Mouse (Mus musculus) C2C12 (cell line): ENCODE results near the gene Spsb3. TPM values are rescaled to one million over a fixed set of nuclear protein-coding genes. Genes with fewer than 3 reads are reported as not detected.

Experiments used
- H3K27me3 ChIP-seq: one replicate; pipeline ENCODE4 v1.6.1; 2011; ENCODE audit not compliant: control insufficient read depth, insufficient read depth, insufficient read length
- H3K36me3 ChIP-seq: one replicate; pipeline ENCODE4 v1.6.1; 2011; ENCODE audit not compliant: control insufficient read depth, insufficient read depth
- H3K4me3 ChIP-seq: one replicate; pipeline ENCODE4 v1.5.1; 2011; ENCODE audit warnings: mild to moderate bottlenecking, control low read depth; ENCODE audit not compliant: poor library complexity, insufficient read depth, severe bottlenecking
- H3K79me2 ChIP-seq: one replicate; pipeline ENCODE4 v1.6.1; 2011; ENCODE audit not compliant: control insufficient read depth, insufficient read depth
- H3K79me3 ChIP-seq: one replicate; pipeline ENCODE4 v1.6.1; 2011; ENCODE audit warnings: low read depth, control low read depth
- H3ac ChIP-seq: one replicate; pipeline ENCODE3; 2011; ENCODE audit warnings: low read depth; ENCODE audit not compliant: control insufficient read depth, insufficient read length
- CEBPB ChIP-seq: IDR thresholded peaks from one replicate; pipeline ENCODE4 v1.6.1; 2011; ENCODE audit warnings: low read depth, mild to moderate bottlenecking, control low read depth, moderate library complexity
- CTCF ChIP-seq: IDR thresholded peaks from one replicate; pipeline ENCODE4 v1.5.1; 2011; ENCODE audit not compliant: control insufficient read depth, insufficient read depth, insufficient read length
- FOSL1 ChIP-seq: IDR thresholded peaks from one replicate; pipeline ENCODE4 v1.8.0; 2011; ENCODE audit warnings: mild to moderate bottlenecking, low read length; ENCODE audit not compliant: poor library complexity, insufficient read depth, severe bottlenecking
- MAX ChIP-seq: IDR thresholded peaks from one replicate; pipeline ENCODE4 v1.6.1; 2011; ENCODE audit warnings: mild to moderate bottlenecking, control low read depth
- MYOD1 ChIP-seq: IDR thresholded peaks from one replicate; pipeline ENCODE4 v1.6.1; 2011; ENCODE audit warnings: low read depth; ENCODE audit not compliant: control insufficient read depth, insufficient read length
- MYOG ChIP-seq: IDR thresholded peaks from one replicate; pipeline ENCODE4 v1.6.1; 2011; ENCODE audit not compliant: control insufficient read depth, insufficient read length; ENCODE audit errors: extremely low read depth
- USF1 ChIP-seq: IDR thresholded peaks from one replicate; pipeline ENCODE4 v1.6.1; 2011; ENCODE audit warnings: low read depth, mild to moderate bottlenecking, control low read depth, moderate library complexity
- polyA plus RNA-seq: library from polyadenylated mRNA; unstranded; fragments of >200 nt; fragmentation: generic; extraction: Trizol; gene quantifications from one replicate; pipeline ENCODE4 v1.2.1, GENCODE M21; 2012; ENCODE audit warnings: missing spikeins

Spsb3 gene
- polyA plus RNA-seq, 1 experiment: 37.0 TPM

DNA sequence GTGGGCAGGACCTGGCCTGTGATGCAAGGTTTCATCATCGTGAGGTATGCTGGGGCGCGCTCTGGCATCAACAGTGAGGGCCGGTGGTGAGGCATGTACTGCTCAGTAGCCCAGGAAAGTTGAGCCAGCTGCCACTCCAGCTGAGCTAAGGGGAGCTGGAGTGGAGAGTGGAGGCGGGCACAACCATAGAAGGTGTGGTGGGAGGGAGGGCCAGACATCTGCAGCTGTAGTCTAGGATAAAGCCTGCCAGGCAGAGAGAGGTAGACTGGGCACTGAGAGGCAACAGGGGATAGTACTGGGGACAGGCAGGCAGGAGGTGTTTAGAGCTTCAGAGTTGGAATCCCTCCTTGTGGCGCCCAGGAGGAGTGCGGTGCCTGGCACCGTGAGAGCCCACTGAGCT, 26.4 kb upstream of the Spsb3 start:
- no peaks in the 10 kb centered on the region for H3K79me3 ChIP-seq
- no peaks in the 10 kb centered on the region for H3K27me3 ChIP-seq
- H3K36me3 ChIP-seq: no peaks in the 10 kb centered on the region
- no peak for TF ChIP-seq MAX
- TF ChIP-seq MYOD1: no peak
- no peak for TF ChIP-seq CEBPB
- TF ChIP-seq FOSL1: no peak
- no peak for TF ChIP-seq USF1
- no peak for TF ChIP-seq MYOG
- no peak for TF ChIP-seq CTCF
- H3K4me3 ChIP-seq: no peak overlapping the region
- no peaks in the 10 kb centered on the region for H3K79me2 ChIP-seq
- H3ac ChIP-seq: no peak overlapping the region

DNA sequence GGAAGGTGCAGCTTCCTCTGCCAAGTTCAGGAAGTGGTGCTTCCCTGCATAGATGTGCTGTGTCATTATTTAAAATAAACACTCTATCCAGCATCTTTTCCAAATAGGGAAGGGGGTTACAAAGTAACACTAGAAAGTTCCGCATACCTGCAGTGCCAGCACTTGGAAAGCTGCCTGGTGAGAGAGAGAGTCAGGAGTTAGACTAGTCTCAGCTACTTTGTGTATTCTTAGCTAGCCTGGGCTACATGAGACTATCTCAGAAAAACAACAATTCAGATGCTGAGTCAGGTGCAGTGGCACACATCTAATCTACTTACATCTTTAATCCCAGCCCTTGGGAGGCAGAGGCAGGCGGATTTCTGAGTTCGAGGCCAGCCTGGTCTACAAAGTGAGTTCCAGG, 24.7 kb upstream of the Spsb3 start:
- Histone ChIP-seq H3K27me3 (no peaks in the 10 kb centered on the region), H3K36me3 (no peaks in the 10 kb centered on the region), H3K79me2 (no peaks in the 10 kb centered on the region), H3ac (no peak overlapping the region), H3K4me3 (no peak overlapping the region), H3K79me3 (no peaks in the 10 kb centered on the region)
- TF ChIP-seq MYOD1 (no peak), MAX (no peak), MYOG (no peak), CEBPB (no peak), FOSL1 (no peak), USF1 (no peak), CTCF (no peak)

DNA sequence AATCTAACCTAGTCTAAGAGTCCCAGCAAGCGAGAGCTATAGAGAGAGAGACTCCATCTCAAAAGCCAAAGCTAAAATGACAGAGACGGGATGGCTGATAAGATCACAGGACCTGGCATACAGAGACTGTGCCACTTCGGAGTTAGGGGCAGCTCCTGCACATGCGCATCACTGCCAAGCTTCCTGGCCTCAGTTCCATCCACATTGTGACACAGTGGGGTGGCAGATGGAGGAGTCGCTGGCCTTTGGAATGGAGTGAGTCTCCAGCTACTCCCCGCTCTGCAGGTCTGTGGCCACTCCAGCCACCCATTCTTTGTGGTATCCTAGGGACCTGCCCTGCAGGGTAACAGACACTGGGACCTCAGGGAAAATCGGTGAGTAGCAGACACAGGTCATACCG, 20.7 kb upstream of the Spsb3 start, which contains the start of gene Igfals:
Gene Igfals (plus strand): TSS at position 222 of the 400 bp plus-strand sequence.
- Histone ChIP-seq H3K79me3 (no peaks in the 10 kb centered on the region), H3K79me2 (no peaks in the 10 kb centered on the region), H3K4me3 (no peak within 1 kb of the TSS), H3ac (no peak within 1 kb of the TSS), H3K36me3 (no peaks in the 10 kb centered on the region), H3K27me3 (no peaks in the 10 kb centered on the region)
- no peak for TF ChIP-seq CTCF
- TF ChIP-seq USF1: no peak
- TF ChIP-seq MAX: no peak
- no peak for TF ChIP-seq CEBPB
- no peak for TF ChIP-seq FOSL1
- TF ChIP-seq MYOD1: no peak
- no peak for TF ChIP-seq MYOG

DNA sequence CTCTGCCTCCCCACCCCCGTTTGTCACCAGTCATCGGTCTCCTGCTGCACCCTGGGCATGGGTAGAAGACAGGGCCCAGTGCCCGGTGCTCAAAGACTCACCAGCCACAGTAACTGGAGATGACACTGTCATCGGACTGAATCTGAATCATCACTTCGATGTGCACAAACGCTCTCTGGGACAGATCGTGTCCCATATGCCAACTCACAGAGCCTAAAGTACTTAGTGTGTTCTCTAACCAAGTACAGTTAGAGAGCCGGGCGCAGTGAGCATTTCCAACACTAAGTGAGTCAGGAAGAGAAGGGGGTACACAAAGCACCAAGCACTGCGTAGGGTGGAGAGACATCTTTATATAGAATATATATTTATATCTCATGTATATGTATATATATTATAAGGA, 18.5 kb upstream of the Spsb3 start:
- no peaks in the 10 kb centered on the region for H3K79me3 ChIP-seq
- H3K27me3 ChIP-seq: no peaks in the 10 kb centered on the region
- no peak overlapping the region for H3K4me3 ChIP-seq
- no peaks in the 10 kb centered on the region for H3K79me2 ChIP-seq
- H3ac ChIP-seq: no peak overlapping the region
- H3K36me3 ChIP-seq: no peaks in the 10 kb centered on the region
- TF ChIP-seq CTCF (no peak), CEBPB (no peak), FOSL1 (no peak), MYOD1 (no peak), MAX (no peak), USF1 (no peak), MYOG (no peak)

DNA sequence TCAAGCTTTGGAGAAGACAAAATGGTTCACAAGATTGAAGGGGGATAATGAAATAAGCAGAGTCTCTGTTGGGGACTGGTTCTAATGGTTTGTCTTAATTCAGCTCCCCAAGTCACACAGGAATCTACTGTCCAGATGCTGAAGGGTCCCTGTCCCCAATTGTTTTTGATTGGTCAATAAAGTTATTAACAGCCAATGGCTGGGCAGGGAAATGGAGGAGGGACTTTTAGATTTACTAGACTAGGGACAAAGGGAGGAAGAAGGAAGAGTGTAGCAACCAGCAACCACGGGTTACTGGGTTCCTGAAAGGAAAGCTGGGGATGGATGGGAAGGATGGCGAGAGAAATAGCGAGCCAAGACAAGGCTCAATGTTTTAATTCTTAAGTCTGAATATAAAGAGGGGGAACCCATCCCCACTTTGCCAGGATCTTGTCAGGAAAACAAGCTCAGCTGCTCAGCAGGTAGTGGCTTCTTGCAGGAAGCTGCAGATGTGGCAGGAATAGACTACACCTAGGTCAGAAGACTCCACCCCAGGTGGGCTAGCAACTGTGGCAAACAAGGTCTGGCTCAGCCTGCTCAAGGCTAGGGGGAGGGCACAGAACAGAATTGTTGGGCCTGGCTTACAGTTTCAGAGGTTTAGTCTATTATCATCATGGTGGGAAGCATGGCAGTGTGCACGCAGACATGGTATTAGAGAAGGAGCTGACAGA, 12.6 kb upstream of the Spsb3 start:
- Histone ChIP-seq H3ac (no peak overlapping the region), H3K4me3 (no peak overlapping the region), H3K27me3 (peaks cover 5% of the 10 kb centered on the region)

DNA sequence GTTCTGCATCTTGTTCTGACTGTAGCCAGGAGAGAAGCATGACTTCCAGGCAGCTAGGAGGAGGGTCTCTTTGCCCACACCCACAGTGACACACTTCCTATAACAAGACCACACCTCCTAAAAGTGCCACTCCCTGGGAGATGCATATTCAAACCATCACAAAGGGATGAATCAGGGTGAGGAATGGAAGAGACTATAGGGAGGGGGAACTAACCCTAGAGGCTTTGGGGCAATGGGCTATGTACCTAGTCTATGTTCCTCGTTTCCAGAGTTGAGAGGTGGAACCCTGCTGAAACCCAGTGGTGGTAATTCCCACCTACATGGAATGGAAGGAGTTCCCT, 12.1 kb upstream of the Spsb3 start:
- H3K79me2 ChIP-seq: no peaks in the 10 kb centered on the region
- no peak overlapping the region for H3K4me3 ChIP-seq
- H3K36me3 ChIP-seq: no peaks in the 10 kb centered on the region
- no peaks in the 10 kb centered on the region for H3K79me3 ChIP-seq
- TF ChIP-seq MAX (no peak), CEBPB (no peak), MYOG (no peak), MYOD1 (no peak), USF1 (no peak), FOSL1 (no peak), CTCF (no peak)
- H3ac ChIP-seq: no peak overlapping the region
- H3K27me3 ChIP-seq: peaks cover 5% of the 10 kb centered on the region

More for the DNA sequence above, 12.6 kb upstream of the Spsb3 start:
- Histone ChIP-seq H3K36me3 (no peaks in the 10 kb centered on the region), H3K79me3 (no peaks in the 10 kb centered on the region), H3K79me2 (no peaks in the 10 kb centered on the region)
- no peak for TF ChIP-seq FOSL1
- no peak for TF ChIP-seq USF1
- TF ChIP-seq MYOG: no peak
- TF ChIP-seq CTCF: no peak
- no peak for TF ChIP-seq MAX
- TF ChIP-seq CEBPB: no peak
- no peak for TF ChIP-seq MYOD1
